Mouse (Mus musculus): ENCODE measurements around the gene Wfdc12. TPM values are rescaled to one million over a fixed set of nuclear protein-coding genes. Genes with fewer than 3 reads are reported as not detected.

Gene Wfdc12
- polyA plus RNA-seq, 1 experiment from 2014 or later, result not detected

DNA sequence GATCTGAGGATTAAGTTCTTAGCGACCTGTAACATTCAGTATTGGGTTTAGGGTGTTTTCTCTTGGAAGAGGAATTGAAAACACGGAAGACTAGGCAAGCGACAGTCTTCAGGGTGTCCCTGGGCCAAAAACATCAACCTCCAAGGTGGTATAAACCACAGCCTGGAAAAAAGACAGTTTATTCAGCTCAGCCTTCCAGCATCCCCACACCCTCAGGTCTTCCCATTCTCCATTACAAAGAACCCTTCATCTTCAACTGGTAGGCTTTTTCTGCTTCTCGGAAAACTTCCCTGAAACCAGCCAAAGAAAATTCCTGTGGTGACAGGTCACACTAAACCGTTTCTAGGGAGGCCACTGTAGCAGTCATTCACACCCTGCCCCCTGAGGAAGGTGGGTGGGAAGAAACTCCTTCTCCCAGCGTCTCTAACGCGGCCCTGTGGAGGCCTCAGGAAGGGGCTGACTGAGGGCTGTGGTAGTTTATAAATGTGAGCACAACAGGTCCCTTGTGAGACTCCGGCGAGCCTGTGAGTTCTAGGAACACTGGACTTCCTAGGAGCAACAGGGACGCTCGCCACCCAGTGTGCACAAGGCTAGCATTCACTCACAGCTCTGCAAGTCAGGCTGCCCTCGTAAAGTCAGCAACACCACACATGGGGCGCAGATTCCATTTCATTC lies 40.2 kb downstream of the Wfdc12 start:
- Histone ChIP-seq H3K4me1 (no peaks in the 10 kb centered on the region), H3K27ac (no peak overlapping the region), H3K27me3 (replicated peaks) (no peaks in the 10 kb centered on the region), H3K4me2 (no peak overlapping the region), H3K9ac (no peak overlapping the region), H3K36me3 (peaks cover 53% of the 10 kb centered on the region), H3K4me3 (no peak overlapping the region), H3K9me3 (replicated peaks) (no peaks in the 10 kb centered on the region)
- WGBS (ENCODE audit: insufficient replicate concordance), result 65% methylated on average over 14 of the region's 14 CpGs
- ATAC-seq, result no peak

DNA sequence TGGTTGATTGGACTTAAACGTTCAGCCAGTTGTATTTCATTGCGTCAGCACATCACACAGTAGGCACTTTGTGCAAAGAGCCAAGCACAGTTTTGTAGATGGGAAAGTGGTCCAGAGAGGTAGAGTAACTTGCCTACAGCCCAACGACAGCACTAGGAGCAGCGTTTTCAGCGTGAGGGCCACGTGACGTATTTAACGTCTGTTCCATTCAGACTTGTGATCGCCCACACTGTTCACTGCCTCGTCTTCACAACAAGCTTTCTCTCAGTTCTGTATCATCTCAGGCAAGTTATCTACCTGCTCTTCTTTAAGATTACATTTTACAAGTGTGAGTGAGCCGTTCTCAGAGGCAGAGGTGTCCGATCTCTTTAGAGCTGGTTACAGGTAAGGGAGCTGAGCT lies 43.9 kb downstream of the Wfdc12 start:
- no peak for ATAC-seq
- H3K36me3 ChIP-seq, result peaks cover 30% of the 10 kb centered on the region
- H3K9ac ChIP-seq, result no peak overlapping the region
- H3K4me2 ChIP-seq, result no peak overlapping the region
- WGBS (ENCODE audit: insufficient replicate concordance), result 84% methylated on average over 12 of the region's 12 CpGs
- H3K4me3 ChIP-seq, result no peak overlapping the region
- H3K4me1 ChIP-seq, result no peaks in the 10 kb centered on the region
- no peaks in the 10 kb centered on the region for H3K9me3 ChIP-seq (replicated peaks)
- no peak overlapping the region for H3K27ac ChIP-seq
- no peaks in the 10 kb centered on the region for H3K27me3 ChIP-seq (replicated peaks)

DNA sequence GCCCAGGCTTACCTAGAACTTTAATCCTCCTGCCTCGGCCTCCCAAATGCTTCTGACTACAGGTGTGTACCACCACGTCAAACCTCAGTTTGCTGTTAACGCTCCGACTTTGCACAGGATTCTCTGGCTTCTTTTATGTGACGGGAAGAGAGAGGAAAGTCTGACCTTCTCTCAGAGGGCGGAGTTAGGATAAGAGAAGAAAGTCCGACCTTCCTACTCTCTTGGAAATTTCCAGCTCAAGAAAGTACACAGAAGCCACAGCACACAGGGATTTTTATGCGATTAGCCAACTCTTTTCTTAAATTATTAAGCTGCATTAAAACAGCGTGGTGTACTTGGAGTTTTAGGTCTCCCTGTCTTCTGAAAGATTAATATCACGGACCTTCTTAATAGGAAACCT lies 45.9 kb downstream of the Wfdc12 start:
- Histone ChIP-seq H3K9ac (no peak overlapping the region), H3K27me3 (replicated peaks) (no peaks in the 10 kb centered on the region), H3K9me3 (replicated peaks) (no peaks in the 10 kb centered on the region), H3K27ac (no peak overlapping the region), H3K4me3 (no peak overlapping the region), H3K4me2 (no peak overlapping the region), H3K4me1 (no peaks in the 10 kb centered on the region), H3K36me3 (peaks cover 29% of the 10 kb centered on the region)
- no peak for ATAC-seq
- 84% methylated on average over 10 of the region's 10 CpGs for WGBS (ENCODE audit: insufficient replicate concordance)

DNA sequence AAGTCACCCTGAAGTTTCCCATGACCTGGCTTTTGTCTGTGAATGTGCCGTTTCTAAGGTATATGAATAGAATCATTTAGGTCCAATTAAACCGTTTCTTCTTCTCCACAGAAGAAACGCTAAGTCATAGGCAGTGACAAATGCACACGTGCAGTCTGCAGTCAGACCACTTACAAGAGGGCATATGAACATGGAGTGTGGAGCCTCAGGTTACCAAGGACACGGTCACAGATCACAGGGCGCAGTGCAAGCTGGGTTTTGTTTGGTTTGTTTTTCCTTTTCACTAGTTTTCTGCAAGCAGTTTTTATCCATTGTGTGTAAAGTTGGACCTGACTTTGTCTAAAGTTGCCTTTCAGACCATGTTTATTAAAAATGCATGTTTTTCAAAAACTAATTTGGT lies 46.4 kb downstream of the Wfdc12 start:
- no peak overlapping the region for H3K4me2 ChIP-seq
- no peaks in the 10 kb centered on the region for H3K4me1 ChIP-seq
- WGBS (ENCODE audit: insufficient replicate concordance), result 78% methylated on average over 6 of the region's 6 CpGs
- H3K9ac ChIP-seq, result no peak overlapping the region
- no peak overlapping the region for H3K27ac ChIP-seq
- no peaks in the 10 kb centered on the region for H3K27me3 ChIP-seq (replicated peaks)
- no peak for ATAC-seq
- H3K9me3 ChIP-seq (replicated peaks), result no peaks in the 10 kb centered on the region
- no peak overlapping the region for H3K4me3 ChIP-seq
- peaks cover 29% of the 10 kb centered on the region for H3K36me3 ChIP-seq

DNA sequence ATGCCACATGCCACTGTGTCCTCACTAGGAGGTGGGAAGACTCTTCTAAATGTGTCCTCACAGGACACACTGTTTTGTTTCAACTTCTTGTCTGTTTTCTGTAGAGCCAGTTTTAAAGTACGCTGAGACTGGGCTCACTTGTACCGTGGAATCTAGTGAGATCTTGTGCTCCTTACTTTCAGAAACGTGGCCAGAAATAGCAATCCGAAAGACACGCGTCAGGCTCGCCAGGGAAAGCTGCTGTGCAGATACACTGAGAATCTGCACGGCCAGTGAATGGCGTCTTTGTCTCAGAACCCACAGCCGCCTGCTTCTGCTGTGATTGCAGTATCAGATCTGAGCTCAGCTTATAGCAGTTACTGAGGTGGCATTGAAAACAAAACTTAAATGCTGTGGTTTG lies 48.4 kb downstream of the Wfdc12 start:
- Histone ChIP-seq H3K27ac (no peak overlapping the region), H3K27me3 (replicated peaks) (no peaks in the 10 kb centered on the region), H3K9ac (no peak overlapping the region), H3K36me3 (peaks cover 23% of the 10 kb centered on the region), H3K4me3 (no peak overlapping the region), H3K4me1 (no peaks in the 10 kb centered on the region), H3K4me2 (no peak overlapping the region), H3K9me3 (replicated peaks) (no peaks in the 10 kb centered on the region)
- no peak for ATAC-seq
- whole genome bisulfite sequencing (ENCODE audit: insufficient replicate concordance), result 71% methylated on average over 10 of the region's 10 CpGs

Other genes starting within 250 kb of the Wfdc12 start
- 154 and 161 TPM in 2 replicates for gene Ywhab, start 195.6 kb downstream of the Wfdc12 start, polyA plus RNA-seq (2016; fragmentation: Nextera tagmentation; extraction: Ambion mirVana)
- 0.17 and 0.31 TPM in 2 replicates for gene Pabpc1l, start 165.2 kb downstream of the Wfdc12 start, polyA plus RNA-seq (2016; fragmentation: Nextera tagmentation; extraction: Ambion mirVana)
- gene Stk4, start 120.3 kb downstream of the Wfdc12 start, polyA plus RNA-seq (2016; fragmentation: Nextera tagmentation; extraction: Ambion mirVana), result 20.7 and 21.0 TPM in 2 replicates
- gene Tomm34, start 119.4 kb downstream of the Wfdc12 start, polyA plus RNA-seq (2016; fragmentation: Nextera tagmentation; extraction: Ambion mirVana), result 32.4 TPM in 2 replicates
- gene Kcns1, start 19.5 kb downstream of the Wfdc12 start, polyA plus RNA-seq (2016; fragmentation: Nextera tagmentation; extraction: Ambion mirVana), result not detected in 2 replicates
- gene Wfdc5, start 7.9 kb downstream of the Wfdc12 start, polyA plus RNA-seq (2016; fragmentation: Nextera tagmentation; extraction: Ambion mirVana), result not detected in 2 replicates
- gene Wfdc15a, start 9.5 kb upstream of the Wfdc12 start, polyA plus RNA-seq (2016; fragmentation: Nextera tagmentation; extraction: Ambion mirVana), result not detected in 2 replicates
- 0.30 TPM in 1 of 2 replicates, not detected in the other for gene Wfdc15b, start 31.1 kb upstream of the Wfdc12 start, polyA plus RNA-seq (2016; fragmentation: Nextera tagmentation; extraction: Ambion mirVana)
- gene Svs2, start 47.9 kb upstream of the Wfdc12 start, polyA plus RNA-seq (2016; fragmentation: Nextera tagmentation; extraction: Ambion mirVana), result not detected in 2 replicates
- gene Svs3b, start 66.0 kb upstream of the Wfdc12 start, polyA plus RNA-seq (2016; fragmentation: Nextera tagmentation; extraction: Ambion mirVana), result not detected in 2 replicates
- not detected in 2 replicates for gene Svs4, start 87.9 kb upstream of the Wfdc12 start, polyA plus RNA-seq (2016; fragmentation: Nextera tagmentation; extraction: Ambion mirVana)
- not detected in 2 replicates for gene Svs3a, start 98.7 kb upstream of the Wfdc12 start, polyA plus RNA-seq (2016; fragmentation: Nextera tagmentation; extraction: Ambion mirVana)
- not detected in 2 replicates for gene Svs6, start 126.1 kb upstream of the Wfdc12 start, polyA plus RNA-seq (2016; fragmentation: Nextera tagmentation; extraction: Ambion mirVana)
- gene Svs5, start 142.1 kb upstream of the Wfdc12 start, polyA plus RNA-seq (2016; fragmentation: Nextera tagmentation; extraction: Ambion mirVana), result not detected in 2 replicates
- 12.1 and 14.1 TPM in 2 replicates for gene Slpi, start 198.5 kb upstream of the Wfdc12 start, polyA plus RNA-seq (2016; fragmentation: Nextera tagmentation; extraction: Ambion mirVana)
- gene Rbpjl, start 212.5 kb upstream of the Wfdc12 start, polyA plus RNA-seq (2016; fragmentation: Nextera tagmentation; extraction: Ambion mirVana), result not detected in 2 replicates
- 0.28 and 0.41 TPM in 2 replicates for gene Matn4, start 214.6 kb upstream of the Wfdc12 start, polyA plus RNA-seq (2016; fragmentation: Nextera tagmentation; extraction: Ambion mirVana)

Data from liver, embryonic 12.5 days (tissue).